Mouse (Mus musculus): ENCODE data around the gene AI593442.

The AI593442 gene

GRCm38 (mm10) chr9:52679362-52679947 lies at the start of gene AI593442:
TSS of gene AI593442 (minus strand) at chr9:52679780.
- DNase-seq: no peak

GRCm38 (mm10) chr9:52728806-52729205 lies 49.2 kb upstream of the AI593442 start:
- no peak for DNase-seq

- no peak for DNase-seq
These were observed 43.0 kb upstream of the AI593442 start for GRCm38 (mm10) chr9:52722626-52723025.

- no peak for DNase-seq
These were observed 40.0 kb upstream of the AI593442 start for GRCm38 (mm10) chr9:52719562-52719961.

GRCm38 (mm10) chr9:52680036-52680435 lies 456 bp upstream of the AI593442 start:
- no peak for DNase-seq

DNA sequence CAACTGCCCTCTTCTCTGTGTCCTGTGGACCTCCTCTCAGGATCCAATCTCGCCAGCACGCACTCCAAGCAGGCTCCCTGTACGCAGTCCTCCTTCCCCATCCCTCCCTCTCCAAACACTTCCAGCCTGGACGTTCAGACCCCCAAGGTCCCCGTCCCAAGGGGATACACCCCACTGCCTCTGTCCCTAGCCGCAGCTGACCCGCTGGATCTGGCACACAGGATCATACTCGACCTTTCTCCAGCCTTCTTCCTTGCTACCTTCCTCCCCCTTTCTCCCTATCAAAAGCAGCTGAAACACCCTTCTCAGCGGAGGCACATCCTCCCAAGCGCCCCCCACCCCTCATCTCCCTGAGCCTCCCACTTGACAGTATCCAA lies 753 bp downstream of the AI593442 start:
- no peak for DNase-seq

GRCm38 (mm10) chr9:52678179-52678838 lies 1.3 kb downstream of the AI593442 start:
- DNase-seq: no peak

DNA sequence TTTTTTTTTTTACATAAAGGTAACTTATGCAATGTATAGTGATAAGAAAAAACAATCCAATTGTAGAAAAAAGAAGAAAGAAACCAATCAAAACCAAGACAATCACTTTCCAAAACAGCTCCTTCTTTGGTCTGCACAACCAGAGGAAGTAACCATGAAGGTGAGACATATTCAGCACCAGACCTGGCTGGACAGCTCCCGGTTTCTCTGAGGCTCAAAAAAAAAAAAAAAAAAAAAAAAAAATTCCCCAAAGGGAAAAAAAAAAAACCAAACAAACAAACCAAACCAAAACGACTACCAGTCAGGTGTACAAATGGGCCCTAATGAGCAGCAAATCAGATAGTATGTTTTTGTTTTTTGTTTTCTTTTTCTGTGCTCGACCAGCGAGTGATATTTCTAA lies 3.0 kb downstream of the AI593442 start:
- no peak for DNase-seq

GRCm38 (mm10) chr9:52675937-52676336 lies 3.6 kb downstream of the AI593442 start:
- DNase-seq: no peak

DNA sequence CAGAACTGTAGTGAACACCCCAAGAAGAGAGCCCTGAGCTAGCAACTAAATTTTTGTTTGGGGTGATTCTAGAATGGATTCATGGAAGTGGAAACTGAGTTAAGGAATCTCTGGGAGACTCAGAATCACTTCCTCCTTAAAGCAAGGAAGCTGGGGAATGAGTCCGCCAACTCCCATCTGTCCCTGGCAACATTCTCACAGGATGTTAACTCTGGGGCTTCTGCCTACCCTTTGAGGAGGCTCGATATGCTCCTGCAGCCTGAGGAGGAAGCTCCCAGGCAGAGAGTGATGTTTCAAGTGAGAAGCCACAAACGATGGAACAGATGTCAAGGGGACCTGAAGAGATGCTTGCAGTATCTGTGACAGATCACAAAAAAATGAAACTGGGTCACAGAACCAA lies 18.2 kb downstream of the AI593442 start:
- no peak for DNase-seq

- no peak for DNase-seq
These were observed 29.1 kb downstream of the AI593442 start for GRCm38 (mm10) chr9:52650341-52650951.

GRCm38 (mm10) chr9:52645312-52645711 lies 34.3 kb downstream of the AI593442 start:
- DNase-seq: no peak

GRCm38 (mm10) chr9:52644626-52645025 lies 35.0 kb downstream of the AI593442 start:
- no peak for DNase-seq

- DNase-seq: no peak
These were observed 35.4 kb downstream of the AI593442 start for GRCm38 (mm10) chr9:52644156-52644555.

GRCm38 (mm10) chr9:52635991-52636390 lies 43.6 kb downstream of the AI593442 start:
- no peak for DNase-seq

- no peak for DNase-seq
These were observed 55.7 kb downstream of the AI593442 start for GRCm38 (mm10) chr9:52623926-52624325.
